ENCODE assay signal across 11 mouse cellular contexts in the genomic region with DNA sequence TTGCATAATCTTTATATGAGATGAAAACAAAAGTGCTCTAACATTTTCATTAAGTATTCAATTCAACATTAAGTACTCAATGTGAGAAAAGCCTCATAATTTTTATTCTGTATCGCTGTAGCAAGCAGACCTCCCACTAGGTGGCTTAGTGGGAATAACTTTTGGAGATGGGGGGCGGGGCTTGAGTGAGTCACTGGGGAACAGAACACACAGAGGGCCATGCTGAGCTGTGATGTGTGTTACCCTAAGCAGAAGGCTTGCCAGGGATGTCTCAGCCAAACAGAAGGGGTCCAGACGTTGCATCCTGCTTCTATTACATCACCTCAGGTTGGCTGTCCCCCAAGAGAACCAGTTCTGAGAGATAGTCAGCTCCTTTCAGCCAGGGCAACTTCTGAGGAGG. TPM values are rescaled to one million over a fixed set of nuclear protein-coding genes. Genes with fewer than 3 reads are reported as not detected.
DNase-seq lines count a peak whose midpoint lies in the region; ATAC-seq and TF ChIP-seq lines count a peak whose summit lies in the region.
"Had no signal": no experiment of that assay in that cellular context is flagged by ENCODE, and none has a peak within 500 bp of the region (broad histone marks: within the 10 kb centered on the region; RNA-seq: fewer than 3 reads in every experiment).

No protein-coding gene starts in this region.

- peak; percentile 63 for TF ChIP-seq CTCF in hindbrain, postnatal 0 days (IDR thresholded peaks at IDR 0.05; ENCODE audit: low read depth)
- peak; percentile 57 for TF ChIP-seq CTCF in lung, postnatal 0 days (IDR thresholded peaks at IDR 0.05)

- no peak overlapping the region for H3K4me3 ChIP-seq in embryonic facial prominence, embryonic 14.5 days (ENCODE audit: low read depth, low read length)
- H3K4me3 ChIP-seq in hindbrain, postnatal 0 days (ENCODE audit: low read length): no peak overlapping the region
- H3K4me3 ChIP-seq in lung, postnatal 0 days (ENCODE audit: low read depth, low read length): no peak overlapping the region
- H3K4me3 ChIP-seq: erythroblast, embryonic 14.5 days; liver, embryonic 13.5 days had no signal

- H3K27me3 ChIP-seq in embryonic facial prominence, embryonic 14.5 days (replicated peaks; ENCODE audit: control insufficient read depth, insufficient read depth, low read length): 0 out of 2 replicates have a peak, but pooled peaks cover 3% of the 10 kb centered on the region
- no peaks in the 10 kb centered on the region for H3K27me3 ChIP-seq in hindbrain, postnatal 0 days (ENCODE audit: insufficient read depth, low read length)
- no peaks in the 10 kb centered on the region for H3K27me3 ChIP-seq in lung, postnatal 0 days (replicated peaks; ENCODE audit: insufficient read depth, low read length)
- H3K27me3 ChIP-seq: liver, embryonic 13.5 days had no signal

- TF ChIP-seq EP300 in lung, postnatal 0 days (IDR thresholded peaks at IDR 0.05): no peak

- DNase-seq in cerebellum, postnatal 14 days: peak; percentile 30 to 60
- DNase-seq in cerebellum, postnatal 36 days: no peak
- peak; percentile 80 for DNase-seq in testis, postnatal 10 days (ENCODE audit: low spot score)
- no peak for DNase-seq in testis, postnatal 14 days (ENCODE audit: low spot score)
- DNase-seq in embryonic facial prominence, embryonic 14.5 days (ENCODE audit: low spot score): peak; percentile 67
- DNase-seq in hindbrain, postnatal 0 days (ENCODE audit: low spot score): peak; percentile 79
- peak; percentile 72 for DNase-seq in lung, postnatal 0 days (ENCODE audit: low spot score)
- DNase-seq: liver, embryonic 13.5 days had no signal

- H3K36me3 ChIP-seq in embryonic facial prominence, embryonic 14.5 days (ENCODE audit: control insufficient read depth, insufficient read depth, low read length): no peaks in the 10 kb centered on the region
- H3K36me3 ChIP-seq in hindbrain, postnatal 0 days (ENCODE audit: insufficient read depth, low read length): no peaks in the 10 kb centered on the region
- no peaks in the 10 kb centered on the region for H3K36me3 ChIP-seq in lung, postnatal 0 days (ENCODE audit: insufficient read depth, low read length)
- H3K36me3 ChIP-seq: liver, embryonic 13.5 days had no signal

- no peak for ATAC-seq in embryonic facial prominence, embryonic 14.5 days (ENCODE audit: low read depth)
- peak; percentile 84 for ATAC-seq in hindbrain, postnatal 0 days
- peak; percentile 68 for ATAC-seq in lung, postnatal 0 days
- no peak for ATAC-seq in activated CD4-positive, CD25-positive, alpha-beta regulatory T cell, adult 4 months

- H3K27ac ChIP-seq in embryonic facial prominence, embryonic 14.5 days (replicated peaks; ENCODE audit: low read depth, low read length): no peak overlapping the region
- no peak overlapping the region for H3K27ac ChIP-seq in hindbrain, postnatal 0 days
- H3K27ac ChIP-seq in lung, postnatal 0 days (ENCODE audit: low read length): no peak overlapping the region
- H3K27ac ChIP-seq: liver, embryonic 13.5 days had no signal

- H3K4me2 ChIP-seq in embryonic facial prominence, embryonic 14.5 days (ENCODE audit: low read depth, low read length): no peak overlapping the region
- no peak overlapping the region for H3K4me2 ChIP-seq in hindbrain, postnatal 0 days (ENCODE audit: low read depth, low read length)
- H3K4me2 ChIP-seq in lung, postnatal 0 days (replicated peaks; ENCODE audit: low read depth, low read length): no peak overlapping the region
- H3K4me2 ChIP-seq: liver, embryonic 13.5 days had no signal

- 0 out of 2 replicates have a peak, but pooled peaks cover 4% of the 10 kb centered on the region for H3K4me1 ChIP-seq in embryonic facial prominence, embryonic 14.5 days (ENCODE audit: control insufficient read depth, insufficient read depth, low read length)
- peaks cover 3% of the 10 kb centered on the region; the same call in 1 of the 2 replicates for H3K4me1 ChIP-seq in hindbrain, postnatal 0 days (ENCODE audit: insufficient read depth, low read length)
- H3K4me1 ChIP-seq in lung, postnatal 0 days (ENCODE audit: insufficient read depth, low read depth, low read length): no peaks in the 10 kb centered on the region

- H3K9ac ChIP-seq in embryonic facial prominence, embryonic 14.5 days (ENCODE audit: low read depth, low read length): no peak overlapping the region
- no peak overlapping the region for H3K9ac ChIP-seq in hindbrain, postnatal 0 days (replicated peaks; ENCODE audit: low read length)
- no peak overlapping the region for H3K9ac ChIP-seq in lung, postnatal 0 days (replicated peaks; ENCODE audit: low read depth)
- H3K9ac ChIP-seq: liver, embryonic 13.5 days had no signal

- H3K9me3 ChIP-seq in embryonic facial prominence, embryonic 14.5 days (ENCODE audit: control insufficient read depth, low read length): no peaks in the 10 kb centered on the region
- no peaks in the 10 kb centered on the region for H3K9me3 ChIP-seq in hindbrain, postnatal 0 days (ENCODE audit: low read length)
- no peaks in the 10 kb centered on the region for H3K9me3 ChIP-seq in lung, postnatal 0 days (ENCODE audit: low read length)
- H3K9me3 ChIP-seq: liver, embryonic 13.5 days had no signal

- 21% methylated on average over 3 of the region's 3 CpGs for WGBS in embryonic facial prominence, embryonic 14.5 days
- WGBS in hindbrain, postnatal 0 days: 16% methylated on average over 3 of the region's 3 CpGs
- 12% methylated on average over 3 of the region's 3 CpGs for WGBS in lung, postnatal 0 days

RNA-seq across cellular contexts. Expression of a gene that starts 29.3 kb away (rescaled TPM):
- polyA plus RNA-seq in embryonic facial prominence, embryonic 14.5 days (2014; fragmentation: Nextera tagmentation; extraction: Ambion mirVana): 11.5 and 11.6 TPM in 2 replicates
- 3.1 and 4.4 TPM in 2 replicates for total RNA-seq in hindbrain, postnatal 0 days (2014; rRNA removed)
- polyA plus RNA-seq in hindbrain, postnatal 0 days (2015; fragmentation: Nextera tagmentation; extraction: Ambion mirVana): 5.1 and 5.3 TPM in 2 replicates
- polyA plus RNA-seq in lung, postnatal 0 days (2015; fragmentation: Nextera tagmentation; extraction: Ambion mirVana): 0.07 and 0.12 TPM in 2 replicates
- not detected for polyA plus RNA-seq in activated CD4-positive, CD25-positive, alpha-beta regulatory T cell, adult 4 months (2017; shearing (Covaris generic))
- polyA plus RNA-seq: erythroblast, embryonic 14.5 days; spleen, adult 2 months had no signal

Comparison
In these comparisons a context has a peak if more than half of its experiments do, and no peak if none do; other contexts are left out.
1. DNase-seq: peak in cerebellum, postnatal 14 days (2 of 2), testis, postnatal 10 days (single experiment), embryonic facial prominence, embryonic 14.5 days (single experiment), hindbrain, postnatal 0 days (single experiment) and lung, postnatal 0 days (single experiment); none in cerebellum, postnatal 36 days (0 of 2) and testis, postnatal 14 days (single experiment).
2. ATAC-seq: peak in hindbrain, postnatal 0 days (single experiment) and lung, postnatal 0 days (single experiment); none in embryonic facial prominence, embryonic 14.5 days (single experiment) and activated CD4-positive, CD25-positive, alpha-beta regulatory T cell, adult 4 months (single experiment).